In the genomic region with DNA sequence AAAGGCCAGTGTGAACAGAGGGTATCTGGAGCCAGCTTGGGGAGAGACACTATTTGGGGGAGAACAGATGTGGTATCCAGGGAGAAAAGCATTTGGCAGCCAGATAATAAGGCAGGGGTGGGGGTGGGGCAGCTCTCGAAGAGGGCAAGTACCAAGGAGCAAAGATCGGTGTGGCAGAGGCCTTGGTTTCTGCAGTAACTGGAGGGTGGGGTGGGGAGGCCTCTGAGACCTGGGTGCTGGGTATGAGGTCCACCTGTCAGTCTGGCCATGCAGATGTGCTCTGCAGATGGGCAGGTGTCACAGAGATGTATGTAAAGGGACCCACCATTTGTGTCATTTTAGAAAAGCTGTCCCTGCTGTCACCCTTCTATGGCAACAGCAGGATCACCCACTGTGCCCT, we compare ENCODE assay signal across 29 mouse cellular contexts. TPM values are rescaled to one million over a fixed set of nuclear protein-coding genes. Genes with fewer than 3 reads are reported as not detected.
DNase-seq lines count a peak whose midpoint lies in the region; ATAC-seq and TF ChIP-seq lines count a peak whose summit lies in the region.
"Had no signal": no experiment of that assay in that cellular context is flagged by ENCODE, and none has a peak within 500 bp of the region (broad histone marks: within the 10 kb centered on the region; RNA-seq: fewer than 3 reads in every experiment).

No protein-coding gene starts in this region.

- 35% methylated on average over 2 of the region's 2 CpGs for WGBS in heart, embryonic 15.5 days
- WGBS in kidney, embryonic 16.5 days, result 64% methylated on average over 2 of the region's 2 CpGs
- 31% methylated on average over 2 of the region's 2 CpGs for WGBS in intestine, postnatal 0 days
- WGBS in forebrain, embryonic 13.5 days, result 51% methylated on average over 2 of the region's 2 CpGs

- no peak overlapping the region for H3K9ac ChIP-seq in heart, embryonic 15.5 days
- H3K9ac ChIP-seq in kidney, embryonic 16.5 days (replicated peaks; ENCODE audit: low read length), result no peak overlapping the region
- H3K9ac ChIP-seq in intestine, postnatal 0 days (ENCODE audit: low read depth, low read length), result no peak overlapping the region
- no peak overlapping the region for H3K9ac ChIP-seq in forebrain, embryonic 13.5 days
- H3K9ac ChIP-seq: embryonic facial prominence, embryonic 15.5 days; hindbrain, embryonic 13.5 days had no signal

- no peaks in the 10 kb centered on the region for H3K36me3 ChIP-seq in heart, embryonic 15.5 days
- no peaks in the 10 kb centered on the region for H3K36me3 ChIP-seq in kidney, embryonic 16.5 days (ENCODE audit: insufficient read depth, low read length)
- H3K36me3 ChIP-seq in intestine, postnatal 0 days (ENCODE audit: control insufficient read depth, insufficient read depth), result no peaks in the 10 kb centered on the region
- H3K36me3 ChIP-seq in forebrain, embryonic 13.5 days (ENCODE audit: poor library complexity, severe bottlenecking), result no peaks in the 10 kb centered on the region
- H3K36me3 ChIP-seq: embryonic facial prominence, embryonic 15.5 days; forebrain, embryonic 10.5 days; G1E; heart, embryonic 13.5 days; hindbrain, embryonic 13.5 days had no signal

- ATAC-seq in heart, embryonic 15.5 days (replicated peaks; ENCODE audit: insufficient number of reproducible peaks, insufficient read depth, low FRiP score, low read depth), result no peak
- no peak for ATAC-seq in kidney, embryonic 16.5 days (ENCODE audit: low FRiP score, low TSS enrichment)
- ATAC-seq in intestine, postnatal 0 days, result peak; percentile 67
- ATAC-seq in forebrain, embryonic 13.5 days, result no peak
- ATAC-seq: CD4-positive, CD25-positive, alpha-beta regulatory T cell, adult 4 months; forebrain, embryonic 16.5 days had no signal

- no peak for TF ChIP-seq CTCF in intestine, postnatal 0 days (IDR thresholded peaks at IDR 0.05; ENCODE audit: low read depth)

- H3K27me3 ChIP-seq in heart, embryonic 15.5 days, result no peaks in the 10 kb centered on the region
- no peaks in the 10 kb centered on the region for H3K27me3 ChIP-seq in kidney, embryonic 16.5 days (ENCODE audit: insufficient read depth, low read length)
- H3K27me3 ChIP-seq in intestine, postnatal 0 days (replicated peaks; ENCODE audit: control insufficient read depth, insufficient read depth, low read length), result no peaks in the 10 kb centered on the region
- no peaks in the 10 kb centered on the region for H3K27me3 ChIP-seq in forebrain, embryonic 13.5 days
- H3K27me3 ChIP-seq: embryonic facial prominence, embryonic 15.5 days; heart, embryonic 13.5 days; hindbrain, embryonic 13.5 days had no signal

- no peak for DNase-seq in heart, adult 8-10 months (ENCODE audit: low spot score)
- peak; percentile 21 to 36 for DNase-seq in kidney, adult 8-10 months
- DNase-seq in kidney, postnatal 36 days, result peak; percentile 42 to 49
- DNase-seq in layer of hippocampus, adult 9-10 months (ENCODE audit: low spot score), result no peak
- DNase-seq: adrenal gland, adult 8-10 months; adrenal gland, postnatal 36 days; B cell, adult 2 months; cerebellum, adult 2 months; cerebellum, postnatal 14 days; embryo, embryonic 11 days; gastrocnemius, postnatal 10 days; heart, postnatal 14 days had no signal

- no peaks in the 10 kb centered on the region for H3K9me3 ChIP-seq in heart, embryonic 15.5 days (replicated peaks)
- no peaks in the 10 kb centered on the region for H3K9me3 ChIP-seq in kidney, embryonic 16.5 days (ENCODE audit: low read length)
- H3K9me3 ChIP-seq in intestine, postnatal 0 days (ENCODE audit: control insufficient read depth), result 0 out of 2 replicates have a peak, but pooled peaks cover 1% of the 10 kb centered on the region
- H3K9me3 ChIP-seq in forebrain, embryonic 13.5 days (replicated peaks), result no peaks in the 10 kb centered on the region
- H3K9me3 ChIP-seq: embryonic facial prominence, embryonic 15.5 days; G1E; heart, embryonic 13.5 days; hindbrain, embryonic 13.5 days had no signal

- H3K4me2 ChIP-seq in heart, embryonic 15.5 days, result no peak overlapping the region
- H3K4me2 ChIP-seq in kidney, embryonic 16.5 days (replicated peaks; ENCODE audit: low read depth, low read length), result no peak overlapping the region
- H3K4me2 ChIP-seq in intestine, postnatal 0 days (replicated peaks; ENCODE audit: low read depth), result 0 out of 2 replicates have a peak overlapping the region, but pooled peaks have one; percentile 3
- H3K4me2 ChIP-seq in forebrain, embryonic 13.5 days, result no peak overlapping the region
- H3K4me2 ChIP-seq: embryonic facial prominence, embryonic 15.5 days; heart, embryonic 13.5 days; hindbrain, embryonic 13.5 days had no signal

- H3K27ac ChIP-seq in heart, embryonic 15.5 days, result peak overlapping the region; percentile 93; the same call in 1 of the 2 replicates
- H3K27ac ChIP-seq in kidney, embryonic 16.5 days (ENCODE audit: low read length), result no peak overlapping the region
- H3K27ac ChIP-seq in intestine, postnatal 0 days (ENCODE audit: low read depth, low read length), result no peak overlapping the region; the same call in 1 of the 2 replicates
- no peak overlapping the region for H3K27ac ChIP-seq in forebrain, embryonic 13.5 days
- H3K27ac ChIP-seq: embryonic facial prominence, embryonic 15.5 days; forebrain, embryonic 10.5 days; hindbrain, embryonic 13.5 days had no signal

- H3K4me3 ChIP-seq in heart, embryonic 15.5 days, result no peak overlapping the region
- no peak overlapping the region for H3K4me3 ChIP-seq in kidney, embryonic 16.5 days (ENCODE audit: low read length)
- no peak overlapping the region for H3K4me3 ChIP-seq in intestine, postnatal 0 days (ENCODE audit: low read depth, low read length)
- H3K4me3 ChIP-seq in forebrain, embryonic 13.5 days, result no peak overlapping the region
- H3K4me3 ChIP-seq: embryonic facial prominence, embryonic 15.5 days; erythroblast, embryonic 14.5 days; forebrain, embryonic 10.5 days; heart, embryonic 13.5 days; hindbrain, embryonic 13.5 days had no signal

- H3K4me1 ChIP-seq in heart, embryonic 15.5 days (replicated peaks), result peaks cover 46% of the 10 kb centered on the region
- no peaks in the 10 kb centered on the region for H3K4me1 ChIP-seq in kidney, embryonic 16.5 days (ENCODE audit: insufficient read depth, low read length)
- H3K4me1 ChIP-seq in intestine, postnatal 0 days (replicated peaks; ENCODE audit: control insufficient read depth, insufficient read depth, low read length), result peaks cover 9% of the 10 kb centered on the region
- no peaks in the 10 kb centered on the region for H3K4me1 ChIP-seq in forebrain, embryonic 13.5 days

RNA-seq across cellular contexts. Expression of gene 1700016D06Rik, which starts 8.0 kb away (rescaled TPM):
- polyA plus RNA-seq in heart, embryonic 15.5 days (2015; fragmentation: Nextera tagmentation; extraction: Ambion mirVana), result not detected in 2 replicates
- total RNA-seq in heart, adult 8-10 months (2022), result not detected
- 0.26 TPM in 1 of 2 replicates, not detected in the other for polyA plus RNA-seq in kidney, embryonic 16.5 days (2015; fragmentation: Nextera tagmentation; extraction: Ambion mirVana)
- not detected in 2 replicates for polyA plus RNA-seq in intestine, postnatal 0 days (2015; fragmentation: Nextera tagmentation; extraction: Ambion mirVana)
- polyA plus RNA-seq in forebrain, embryonic 13.5 days (2015; fragmentation: Nextera tagmentation; extraction: Ambion mirVana), result not detected in 2 replicates
- total RNA-seq: adrenal gland, adult 8-10 months; adrenal gland, postnatal 36 days; common myeloid progenitor, adult 5-6 weeks; gastrocnemius, postnatal 10 days; gastrocnemius, postnatal 4 days; heart, postnatal 14 days; hematopoietic stem cell, adult 5-6 weeks had no signal
- polyA plus RNA-seq: cerebellum, adult 2 months; embryonic facial prominence, embryonic 11.5 days; embryonic facial prominence, embryonic 15.5 days; erythroblast, embryonic 14.5 days; forebrain, embryonic 10.5 days; frontal cortex, adult 2 months; G1E; heart, embryonic 13.5 days; hindbrain, embryonic 13.5 days had no signal

RNA-seq across cellular contexts. Expression of gene Arhgef7, which starts 18.7 kb away (rescaled TPM):
- polyA plus RNA-seq in heart, embryonic 15.5 days (2015; fragmentation: Nextera tagmentation; extraction: Ambion mirVana), result 59.9 and 67.6 TPM in 2 replicates
- total RNA-seq in heart, adult 8-10 months (2022), result 100 to 1,000 TPM in 3 of 4 experiments, 10 to 100 TPM in 1; 93.9 to 119 (median 111) TPM
- polyA plus RNA-seq in kidney, embryonic 16.5 days (2015; fragmentation: Nextera tagmentation; extraction: Ambion mirVana), result 43.3 and 46.2 TPM in 2 replicates
- 14.5 and 14.9 TPM in 2 replicates for polyA plus RNA-seq in intestine, postnatal 0 days (2015; fragmentation: Nextera tagmentation; extraction: Ambion mirVana)
- polyA plus RNA-seq in forebrain, embryonic 13.5 days (2015; fragmentation: Nextera tagmentation; extraction: Ambion mirVana), result 58.5 and 61.8 TPM in 2 replicates

Comparison
In these comparisons a context has a peak if more than half of its experiments do, and no peak if none do; other contexts are left out.
1. DNase-seq: peak in kidney, adult 8-10 months (2 of 2) and kidney, postnatal 36 days (2 of 2); none in heart, adult 8-10 months (single experiment) and layer of hippocampus, adult 9-10 months (single experiment).